Mouse (Mus musculus): ENCODE results near the gene Il6ra.

DNA sequence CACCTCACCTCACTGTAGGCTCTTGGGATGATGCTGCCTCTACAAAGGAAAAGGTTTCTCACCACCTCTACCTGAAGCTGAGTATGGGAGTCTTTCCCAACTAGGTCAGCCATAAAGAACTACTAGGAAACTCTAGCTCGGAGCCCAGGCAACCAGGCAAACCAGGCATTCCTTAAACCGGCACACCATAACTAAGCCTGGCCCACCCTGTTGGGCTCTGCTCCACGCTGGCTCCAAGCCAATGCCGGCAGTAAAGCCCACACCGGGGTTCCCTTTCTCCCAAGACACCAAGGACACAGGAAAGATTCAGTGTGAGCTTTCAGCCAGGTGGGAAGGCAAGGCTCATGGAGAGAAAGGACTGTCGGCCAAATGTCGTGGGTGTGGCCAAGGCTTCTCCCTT, 44.6 kb downstream of the Il6ra start:
- TF ChIP-seq CTCF (IDR thresholded peaks at IDR 0.05; ENCODE audit: borderline replicate concordance, insufficient read depth, low read length) (no peak), POLR2A (IDR thresholded peaks at IDR 0.05; ENCODE audit: low read depth, low read length) (no peak)
